8 mouse cellular contexts compared by ENCODE assay signal in the genomic region with DNA sequence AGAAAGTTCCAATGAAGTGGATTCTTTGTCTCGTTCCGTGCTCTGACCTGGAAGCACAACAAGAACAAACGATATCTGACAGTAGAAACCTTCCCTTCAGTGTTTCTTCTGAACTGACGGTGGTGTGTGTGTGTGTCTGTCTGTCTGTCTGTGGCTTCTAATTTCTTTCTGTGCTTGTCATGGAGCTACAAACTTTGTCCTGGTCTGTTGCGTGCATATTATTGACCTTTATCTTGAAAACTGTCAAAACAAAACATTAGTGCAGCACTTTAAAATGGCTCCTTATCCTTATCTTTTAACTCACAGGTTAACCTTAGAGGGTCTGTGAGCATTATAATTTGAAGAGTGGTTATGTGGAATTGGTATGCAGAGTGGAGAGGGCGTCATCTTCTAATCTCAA. TPM values are rescaled to one million over a fixed set of nuclear protein-coding genes. Genes with fewer than 3 reads are reported as not detected.
DNase-seq lines count a peak whose midpoint lies in the region; ATAC-seq and TF ChIP-seq lines count a peak whose summit lies in the region.

No protein-coding gene starts in this region.

- H3K27ac ChIP-seq in lung, embryonic 14.5 days (ENCODE audit: low read depth), result no peak overlapping the region
- H3K27ac ChIP-seq in forebrain, embryonic 10.5 days, result no peak overlapping the region
- H3K27ac ChIP-seq in limb, embryonic 11.5 days (replicated peaks; ENCODE audit: low read depth, low read length), result no peak overlapping the region
- H3K27ac ChIP-seq in neural tube, embryonic 13.5 days (replicated peaks), result no peak overlapping the region

- WGBS in lung, embryonic 14.5 days, result 34% methylated on average over 6 of the region's 6 CpGs
- WGBS in forebrain, embryonic 10.5 days, result 82% methylated on average over 6 of the region's 6 CpGs
- WGBS in limb, embryonic 11.5 days, result 79% methylated on average over 6 of the region's 6 CpGs
- 59% methylated on average over 6 of the region's 6 CpGs for WGBS in neural tube, embryonic 13.5 days

- H3K4me1 ChIP-seq in lung, embryonic 14.5 days (ENCODE audit: insufficient read depth), result peaks cover 23% of the 10 kb centered on the region
- H3K4me1 ChIP-seq in forebrain, embryonic 10.5 days, result peaks cover 44% of the 10 kb centered on the region
- H3K4me1 ChIP-seq in limb, embryonic 11.5 days (ENCODE audit: control insufficient read depth, insufficient read depth, low read length), result peaks cover 4% of the 10 kb centered on the region; the same call in 1 of the 2 replicates
- H3K4me1 ChIP-seq in neural tube, embryonic 13.5 days (replicated peaks), result peaks cover 55% of the 10 kb centered on the region

- H3K9ac ChIP-seq in lung, embryonic 14.5 days, result peak overlapping the region; percentile 97
- H3K9ac ChIP-seq in limb, embryonic 11.5 days (ENCODE audit: low read length), result peak overlapping the region; percentile 8; the same call in 1 of the 2 replicates
- peak overlapping the region; percentile 97 for H3K9ac ChIP-seq in neural tube, embryonic 13.5 days

- no peak for ATAC-seq in lung, embryonic 14.5 days (ENCODE audit: insufficient read depth)
- no peak for ATAC-seq in limb, embryonic 11.5 days (ENCODE audit: insufficient number of reproducible peaks, low FRiP score, low TSS enrichment, low read depth)
- ATAC-seq in neural tube, embryonic 13.5 days (ENCODE audit: low read depth), result no peak
- no peak for ATAC-seq in CD4-positive, CD25-positive, alpha-beta regulatory T cell, adult 4 months

- peaks cover 40% of the 10 kb centered on the region for H3K36me3 ChIP-seq in lung, embryonic 14.5 days (ENCODE audit: insufficient read depth)
- H3K36me3 ChIP-seq in forebrain, embryonic 10.5 days (replicated peaks), result peaks cover 44% of the 10 kb centered on the region
- peaks cover 2% of the 10 kb centered on the region for H3K36me3 ChIP-seq in limb, embryonic 11.5 days (ENCODE audit: control insufficient read depth, insufficient read depth, low read length)
- peaks cover 38% of the 10 kb centered on the region for H3K36me3 ChIP-seq in neural tube, embryonic 13.5 days

- no peaks in the 10 kb centered on the region for H3K27me3 ChIP-seq in lung, embryonic 14.5 days (ENCODE audit: insufficient read depth, low read length)
- no peaks in the 10 kb centered on the region for H3K27me3 ChIP-seq in forebrain, embryonic 10.5 days (ENCODE audit: poor library complexity, severe bottlenecking)
- no peaks in the 10 kb centered on the region for H3K27me3 ChIP-seq in limb, embryonic 11.5 days (ENCODE audit: control insufficient read depth, insufficient read depth, low read length)
- no peaks in the 10 kb centered on the region for H3K27me3 ChIP-seq in neural tube, embryonic 13.5 days

- H3K4me3 ChIP-seq in lung, embryonic 14.5 days (ENCODE audit: low read depth, low read length), result peak overlapping the region; percentile 93
- H3K4me3 ChIP-seq in forebrain, embryonic 10.5 days, result peak overlapping the region; percentile 97
- H3K4me3 ChIP-seq in limb, embryonic 11.5 days (ENCODE audit: low read depth, low read length), result peak overlapping the region; percentile 95; the same call in 1 of the 2 replicates
- H3K4me3 ChIP-seq in neural tube, embryonic 13.5 days, result peak overlapping the region; percentile 97

- no peak for DNase-seq in lung, embryonic 14.5 days
- no peak for DNase-seq in lung, postnatal 25 days (ENCODE audit: low spot score)
- DNase-seq in forebrain, embryonic 10.5 days (ENCODE audit: extremely low spot score, low spot score), result no peak
- DNase-seq in limb, embryonic 11.5 days (ENCODE audit: low spot score), result no peak
- no peak for DNase-seq in gastrocnemius, postnatal 14 days
- DNase-seq in gastrocnemius, postnatal 10 days, result no peak

- H3K4me2 ChIP-seq in lung, embryonic 14.5 days, result peak overlapping the region; percentile 89
- peak overlapping the region; percentile 75 for H3K4me2 ChIP-seq in limb, embryonic 11.5 days (ENCODE audit: low read depth, severe bottlenecking)
- peak overlapping the region; percentile 94 for H3K4me2 ChIP-seq in neural tube, embryonic 13.5 days

- intact Hi-C loops in gastrocnemius, postnatal 14 days (cut with DNase I; ENCODE audit: low total_unique reads), result no loop called here

- no peaks in the 10 kb centered on the region for H3K9me3 ChIP-seq in lung, embryonic 14.5 days (ENCODE audit: low read depth, low read length)
- H3K9me3 ChIP-seq in forebrain, embryonic 10.5 days, result no peaks in the 10 kb centered on the region
- H3K9me3 ChIP-seq in limb, embryonic 11.5 days (ENCODE audit: control insufficient read depth, low read length), result no peaks in the 10 kb centered on the region
- no peaks in the 10 kb centered on the region for H3K9me3 ChIP-seq in neural tube, embryonic 13.5 days

- no peak for TF ChIP-seq CTCF in lung, embryonic 14.5 days (IDR thresholded peaks at IDR 0.05; ENCODE audit: low read depth)

RNA-seq across cellular contexts. Expression of gene Prkar1a, which starts 3.3 kb away (rescaled TPM):
- 408 and 411 TPM in 2 replicates for polyA plus RNA-seq in lung, embryonic 14.5 days (2014; fragmentation: Nextera tagmentation; extraction: Ambion mirVana)
- 300 TPM in 2 replicates for polyA plus RNA-seq in forebrain, embryonic 10.5 days (2016; fragmentation: Nextera tagmentation; extraction: Ambion mirVana)
- 384 and 394 TPM in 2 replicates for polyA plus RNA-seq in limb, embryonic 11.5 days (2014; fragmentation: Nextera tagmentation; extraction: Ambion mirVana)
- polyA plus RNA-seq in neural tube, embryonic 13.5 days (2015; fragmentation: Nextera tagmentation; extraction: Ambion mirVana), result 457 and 493 TPM in 2 replicates
- total RNA-seq in gastrocnemius, postnatal 14 days (2021), result 100 to 1,000 TPM; 172 to 199 TPM
- polyA plus RNA-seq in CD4-positive, CD25-positive, alpha-beta regulatory T cell, adult 4 months (2017; shearing (Covaris generic)), result 100 to 1,000 TPM; 416 to 490 TPM
- 100 to 1,000 TPM; 246 to 270 TPM for total RNA-seq in gastrocnemius, postnatal 10 days (2021)

RNA-seq across cellular contexts. Expression of gene Wipi1, which starts 40.7 kb away (rescaled TPM):
- polyA plus RNA-seq in lung, embryonic 14.5 days (2014; fragmentation: Nextera tagmentation; extraction: Ambion mirVana), result 24.1 and 24.9 TPM in 2 replicates
- polyA plus RNA-seq in forebrain, embryonic 10.5 days (2016; fragmentation: Nextera tagmentation; extraction: Ambion mirVana), result 15.7 and 18.4 TPM in 2 replicates
- polyA plus RNA-seq in limb, embryonic 11.5 days (2014; fragmentation: Nextera tagmentation; extraction: Ambion mirVana), result 23.3 and 27.7 TPM in 2 replicates
- 23.4 and 24.7 TPM in 2 replicates for polyA plus RNA-seq in neural tube, embryonic 13.5 days (2015; fragmentation: Nextera tagmentation; extraction: Ambion mirVana)
- 10 to 100 TPM; 59.7 to 62.2 TPM for total RNA-seq in gastrocnemius, postnatal 14 days (2021)
- not detected for polyA plus RNA-seq in CD4-positive, CD25-positive, alpha-beta regulatory T cell, adult 4 months (2017; shearing (Covaris generic))
- 10 to 100 TPM; 64.0 to 72.0 TPM for total RNA-seq in gastrocnemius, postnatal 10 days (2021)

Comparison
In these comparisons a context has a peak if more than half of its experiments do, and no peak if none do; other contexts are left out.
1. H3K9ac ChIP-seq: peak in every context shown above with its lines; median percentile 97 in lung, embryonic 14.5 days; 97 in neural tube, embryonic 13.5 days; 8 in limb, embryonic 11.5 days.
2. RNA of gene Wipi1, which starts 40.7 kb away (polyA plus RNA-seq): 24.1 to 24.9 TPM in lung, embryonic 14.5 days, 23.4 to 24.7 TPM in neural tube, embryonic 13.5 days, 23.3 to 27.7 TPM in limb, embryonic 11.5 days and 15.7 to 18.4 TPM in forebrain, embryonic 10.5 days; not detected in CD4-positive, CD25-positive, alpha-beta regulatory T cell, adult 4 months; every median in the first group is over 10 times any median in the second.
3. Peak in every context shown above with its lines, with median percentiles within 50 percentile points of each other: H3K4me2 ChIP-seq and H3K4me3 ChIP-seq.